In the genomic region with DNA sequence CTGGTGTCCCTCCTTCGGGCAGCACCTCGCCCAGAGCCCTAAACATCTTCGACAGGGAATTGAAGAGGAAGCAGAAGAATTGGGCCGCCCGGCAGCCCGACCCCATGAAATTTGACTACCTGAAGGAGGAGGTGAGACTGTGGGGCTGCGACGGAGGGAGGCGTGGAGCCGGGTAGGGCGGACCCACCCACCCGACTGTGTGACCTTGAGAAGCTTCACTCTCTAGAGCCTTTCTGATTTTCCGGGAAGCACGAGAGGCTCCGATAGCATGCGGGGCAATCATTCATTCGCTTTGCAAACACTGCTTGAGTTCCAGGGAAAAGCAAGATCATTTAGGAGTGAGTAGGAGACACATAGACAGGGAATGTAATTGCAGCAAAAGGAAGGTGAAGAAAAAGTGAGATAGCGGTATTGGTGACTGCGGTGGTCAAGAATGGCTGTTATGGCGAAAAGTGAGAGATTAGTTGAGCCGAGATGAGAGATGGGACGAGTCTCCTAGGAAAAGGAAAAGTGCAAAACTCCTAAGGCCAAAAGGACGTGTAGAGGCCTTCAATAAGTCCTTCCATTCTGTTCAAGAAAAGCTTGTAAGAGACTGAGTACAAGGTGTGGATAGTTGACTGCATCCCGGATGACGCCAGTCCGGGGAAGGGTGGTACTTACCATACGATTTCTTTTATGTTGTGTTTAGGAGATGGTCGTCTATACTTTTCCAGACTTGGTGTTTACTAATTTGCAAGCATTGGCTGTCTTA, we compare ENCODE assay signal across 9 mouse cellular contexts. TPM values are rescaled to one million over a fixed set of nuclear protein-coding genes. Genes with fewer than 3 reads are reported as not detected.
DNase-seq lines count a peak whose midpoint lies in the region; ATAC-seq and TF ChIP-seq lines count a peak whose summit lies in the region.
"Had no signal": no experiment of that assay in that cellular context is flagged by ENCODE, and none has a peak within 500 bp of the region (broad histone marks: within the 10 kb centered on the region; RNA-seq: fewer than 3 reads in every experiment).

No protein-coding gene starts in this region.

- TF ChIP-seq CTCF in thymus, adult 2 months (IDR thresholded peaks at IDR 0.05; ENCODE audit: borderline replicate concordance, control insufficient read depth, extremely low read depth, insufficient read depth, low read length, poor library complexity): 0 out of 2 replicates have a peak, but pooled peaks have one; percentile 17

- H3K36me3 ChIP-seq in thymus, adult 2 months (ENCODE audit: control insufficient read depth, insufficient read depth, low read length): no peaks in the 10 kb centered on the region
- no peaks in the 10 kb centered on the region for H3K36me3 ChIP-seq in hindbrain, embryonic 11.5 days (ENCODE audit: control insufficient read depth, insufficient read depth, low read length)
- peaks cover 34% of the 10 kb centered on the region for H3K36me3 ChIP-seq in megakaryocyte, embryonic 14.5 days (replicated peaks; ENCODE audit: low read length)

- 8% methylated on average over 28 of the region's 28 CpGs for WGBS in thymus, adult 2 months
- 8% methylated on average over 28 of the region's 28 CpGs for WGBS in hindbrain, embryonic 11.5 days

- peak; percentile 87 for ATAC-seq in hindbrain, embryonic 11.5 days (ENCODE audit: low FRiP score)

- no peaks in the 10 kb centered on the region for H3K9me3 ChIP-seq in hindbrain, embryonic 11.5 days (ENCODE audit: control insufficient read depth, low read length)
- H3K9me3 ChIP-seq in megakaryocyte, embryonic 14.5 days: no peaks in the 10 kb centered on the region

- peak overlapping the region; percentile 94 for H3K4me3 ChIP-seq in thymus, adult 2 months (ENCODE audit: control insufficient read depth, insufficient read depth, low read length)
- H3K4me3 ChIP-seq in hindbrain, embryonic 11.5 days (ENCODE audit: low read depth, low read length): peak overlapping the region; percentile 72
- H3K4me3 ChIP-seq in megakaryocyte, embryonic 14.5 days (replicated peaks): peak overlapping the region; percentile 98

- no peaks in the 10 kb centered on the region for H3K27me3 ChIP-seq in thymus, adult 2 months (ENCODE audit: control insufficient read depth, insufficient read depth, low read length)
- no peaks in the 10 kb centered on the region for H3K27me3 ChIP-seq in hindbrain, embryonic 11.5 days (ENCODE audit: control insufficient read depth, insufficient read depth, low read length)
- H3K27me3 ChIP-seq in megakaryocyte, embryonic 14.5 days (replicated peaks): no peaks in the 10 kb centered on the region

- no peak for TF ChIP-seq POLR2A in thymus, adult 2 months (IDR thresholded peaks at IDR 0.05; ENCODE audit: control insufficient read depth, extremely low read depth, insufficient read depth, low read length, poor library complexity)

- H3K4me1 ChIP-seq in thymus, adult 2 months (replicated peaks; ENCODE audit: control insufficient read depth, insufficient read depth, low read length): 0 out of 2 replicates have a peak, but pooled peaks cover 2% of the 10 kb centered on the region
- peaks cover 2% of the 10 kb centered on the region; the same call in 1 of the 2 replicates for H3K4me1 ChIP-seq in hindbrain, embryonic 11.5 days (replicated peaks; ENCODE audit: control insufficient read depth, insufficient read depth, low read length)
- H3K4me1 ChIP-seq in megakaryocyte, embryonic 14.5 days: peaks cover 29% of the 10 kb centered on the region

- peak overlapping the region; percentile 35 for H3K27ac ChIP-seq in thymus, adult 2 months (ENCODE audit: control insufficient read depth, insufficient read depth, low read length)
- H3K27ac ChIP-seq in hindbrain, embryonic 11.5 days (ENCODE audit: low read depth, low read length): no peak overlapping the region

- peak overlapping the region; percentile 72 for H3K9ac ChIP-seq in hindbrain, embryonic 11.5 days (ENCODE audit: low read depth, low read length)

- DNase-seq in cerebellum, adult 11-12 months: peak; percentile 4
- DNase-seq in cerebellum, adult 8-10 months: no peak
- DNase-seq in thymus, adult 2 months: no peak
- DNase-seq in thymus, postnatal 10 days (ENCODE audit: low spot score in 2 of 2): no peak
- DNase-seq in hindbrain, embryonic 11.5 days (ENCODE audit: low spot score): no peak
- DNase-seq in adrenal gland, adult 18-20 months (ENCODE audit: low spot score in 2 of 2): no peak
- no peak for DNase-seq in left cerebral cortex, adult 11 months (ENCODE audit: low spot score)

- H3K4me2 ChIP-seq in hindbrain, embryonic 11.5 days (replicated peaks; ENCODE audit: low read depth, low read length): peak overlapping the region; percentile 41

RNA-seq across cellular contexts. Expression of gene Ndufaf5, which starts 0.5 kb away (rescaled TPM):
- polyA plus RNA-seq in thymus, adult 2 months (2012; rRNA removed): 4.7 and 5.8 TPM in 2 replicates
- 31.9 and 32.1 TPM in 2 replicates for polyA plus RNA-seq in hindbrain, embryonic 11.5 days (2014; fragmentation: Nextera tagmentation; extraction: Ambion mirVana)
- polyA plus RNA-seq in megakaryocyte, embryonic 14.5 days (2012; ENCODE audit: insufficient read depth, low replicate concordance): 15.6 and 17.5 TPM in 2 replicates
- 10 to 100 TPM; 23.2 to 31.0 TPM for total RNA-seq in adrenal gland, adult 18-20 months (2021)

RNA-seq across cellular contexts. Expression of gene Esf1, which starts 0.6 kb away (rescaled TPM):
- 0.87 and 1.7 TPM in 2 replicates for polyA plus RNA-seq in thymus, adult 2 months (2012; rRNA removed)
- polyA plus RNA-seq in hindbrain, embryonic 11.5 days (2014; fragmentation: Nextera tagmentation; extraction: Ambion mirVana): 29.0 and 31.1 TPM in 2 replicates
- 1.8 TPM in 1 of 2 replicates, not detected in the other for polyA plus RNA-seq in megakaryocyte, embryonic 14.5 days (2012; ENCODE audit: insufficient read depth, low replicate concordance)
- 10 to 100 TPM; 19.5 to 23.8 TPM for total RNA-seq in adrenal gland, adult 18-20 months (2021)

RNA-seq across cellular contexts. Expression of gene Gm17374, which starts 19.1 kb away (rescaled TPM):
- not detected in 2 replicates for polyA plus RNA-seq in thymus, adult 2 months (2012; rRNA removed)
- polyA plus RNA-seq in hindbrain, embryonic 11.5 days (2014; fragmentation: Nextera tagmentation; extraction: Ambion mirVana): not detected in 2 replicates
- polyA plus RNA-seq in megakaryocyte, embryonic 14.5 days (2012; ENCODE audit: insufficient read depth, low replicate concordance): not detected in 2 replicates
- not detected for total RNA-seq in adrenal gland, adult 18-20 months (2021)
- total RNA-seq: left cerebral cortex, adult 18-20 months had no signal

Comparison
In these comparisons a context has a peak if more than half of its experiments do, and no peak if none do; other contexts are left out.
1. RNA of gene Esf1, which starts 0.6 kb away (polyA plus RNA-seq): 29.0 to 31.1 TPM in hindbrain, embryonic 11.5 days; 1.8 TPM in megakaryocyte, embryonic 14.5 days and 0.87 to 1.7 TPM in thymus, adult 2 months; every median in the first group is over 10 times any median in the second.
2. Peak in every context shown above with its lines, with median percentiles within 50 percentile points of each other: H3K4me3 ChIP-seq.